Mouse (Mus musculus) kidney, adult 8-10 months (tissue): Measurements from ENCODE around the gene Hkdc1.
A peak's percentile ranks its signal among the peaks of the same experiment; 100 is the strongest.
"Not testable (repeated sequence)": the region's sequence is repeated elsewhere in the genome, so short reads cannot be mapped to it uniquely, and the experiment has no call there.

Experiments
- DNase-seq, 2 experiments: peaks; one replicate each; pipeline ENCODE4 v3.0.0; 2022

Hkdc1 gene

GRCm38 (mm10) chr10:62422255-62422654, at the start of gene Hkdc1:
Gene Hkdc1, minus strand, starts transcription at chr10:62422491.
- peak in 1 of 2 experiments; percentile 15 for DNase-seq

GRCm38 (mm10) chr10:62471105-62471504, 48.8 kb upstream of the Hkdc1 start:
- no peak for DNase-seq

- DNase-seq = no peak
These were observed 47.4 kb upstream of the Hkdc1 start for GRCm38 (mm10) chr10:62469736-62470135.

GRCm38 (mm10) chr10:62461321-62461720, 39.0 kb upstream of the Hkdc1 start:
- DNase-seq = no peak

GRCm38 (mm10) chr10:62452001-62452400, 29.7 kb upstream of the Hkdc1 start:
- DNase-seq = not testable (repeated sequence)

- DNase-seq = no peak
These were observed 28.0 kb upstream of the Hkdc1 start for GRCm38 (mm10) chr10:62450280-62450640.

GRCm38 (mm10) chr10:62449364-62450279, 27.3 kb upstream of the Hkdc1 start, which contains the start of the genes 4930507D05Rik and Supv3l1:
Gene 4930507D05Rik, plus strand, starts transcription at chr10:62449489.
Gene Supv3l1, minus strand, starts transcription at chr10:62449738.
- DNase-seq = peak; percentile 82 to 88

GRCm38 (mm10) chr10:62430427-62430826, 8.1 kb upstream of the Hkdc1 start:
- no peak for DNase-seq

- DNase-seq = peak in 1 of 2 experiments; percentile 15
These were observed 3.0 kb upstream of the Hkdc1 start for GRCm38 (mm10) chr10:62425081-62425871.

- DNase-seq = no peak
These were observed 1.2 kb downstream of the Hkdc1 start for GRCm38 (mm10) chr10:62421127-62421526.

- no peak for DNase-seq
These were observed 1.9 kb downstream of the Hkdc1 start for GRCm38 (mm10) chr10:62420399-62420798.

GRCm38 (mm10) chr10:62419422-62419821, 2.9 kb downstream of the Hkdc1 start:
- no peak for DNase-seq

GRCm38 (mm10) chr10:62418831-62419356, 3.4 kb downstream of the Hkdc1 start:
- no peak for DNase-seq

GRCm38 (mm10) chr10:62413606-62413982, 8.7 kb downstream of the Hkdc1 start:
- DNase-seq = no peak

- DNase-seq = peak; percentile 35 to 38
These were observed 9.2 kb downstream of the Hkdc1 start for GRCm38 (mm10) chr10:62412906-62413605.

- DNase-seq = no peak
These were observed 10.6 kb downstream of the Hkdc1 start for GRCm38 (mm10) chr10:62411431-62412410.

- DNase-seq = peak; percentile 50 to 68
These were observed 11.3 kb downstream of the Hkdc1 start for GRCm38 (mm10) chr10:62410943-62411342.

- no peak for DNase-seq
These were observed 17.4 kb downstream of the Hkdc1 start for GRCm38 (mm10) chr10:62404901-62405300.

- DNase-seq = no peak
These were observed 20.6 kb downstream of the Hkdc1 start for GRCm38 (mm10) chr10:62401641-62402111.

- DNase-seq = no peak
These were observed 39.3 kb downstream of the Hkdc1 start for GRCm38 (mm10) chr10:62383011-62383410.

- no peak for DNase-seq
These were observed 41.4 kb downstream of the Hkdc1 start for GRCm38 (mm10) chr10:62380936-62381335.
